Mouse (Mus musculus): Measurements from ENCODE around the gene Ctcfl. TPM values are rescaled to one million over a fixed set of nuclear protein-coding genes. Genes with fewer than 3 reads are reported as not detected.

Gene Ctcfl
- polyA plus RNA-seq, 1 experiment = not detected

GRCm38 (mm10) chr2:173053846-173054245 lies 65.5 kb downstream of the Ctcfl start:
- H3K4me1 ChIP-seq (ENCODE audit: control insufficient read depth, insufficient read depth, low read length) = no peaks in the 10 kb centered on the region
- no peak overlapping the region for H3K4me3 ChIP-seq (ENCODE audit: insufficient read depth, low read length)
- TF ChIP-seq CTCF (IDR thresholded peaks at IDR 0.05; ENCODE audit: extremely low read depth, insufficient read depth, low read length) (no peak), POLR2A (IDR thresholded peaks at IDR 0.05; ENCODE audit: extremely low read depth, insufficient read depth, low read length) (no peak)
- no peak overlapping the region for H3K27ac ChIP-seq (ENCODE audit: insufficient read depth, low read length)

GRCm38 (mm10) chr2:173052881-173053280 lies 66.4 kb downstream of the Ctcfl start:
- no peak overlapping the region for H3K27ac ChIP-seq (ENCODE audit: insufficient read depth, low read length)
- TF ChIP-seq CTCF (IDR thresholded peaks at IDR 0.05; ENCODE audit: extremely low read depth, insufficient read depth, low read length) = no peak
- no peak for TF ChIP-seq POLR2A (IDR thresholded peaks at IDR 0.05; ENCODE audit: extremely low read depth, insufficient read depth, low read length)
- H3K4me3 ChIP-seq (ENCODE audit: insufficient read depth, low read length) = no peak overlapping the region
- no peaks in the 10 kb centered on the region for H3K4me1 ChIP-seq (ENCODE audit: control insufficient read depth, insufficient read depth, low read length)

- TF ChIP-seq CTCF (IDR thresholded peaks at IDR 0.05; ENCODE audit: extremely low read depth, insufficient read depth, low read length) (no peak), POLR2A (IDR thresholded peaks at IDR 0.05; ENCODE audit: extremely low read depth, insufficient read depth, low read length) (no peak)
These were observed 68.5 kb downstream of the Ctcfl start for GRCm38 (mm10) chr2:173050604-173051382.

GRCm38 (mm10) chr2:173049817-173050216 lies 69.5 kb downstream of the Ctcfl start:
- no peaks in the 10 kb centered on the region for H3K4me1 ChIP-seq (ENCODE audit: control insufficient read depth, insufficient read depth, low read length)
- H3K27ac ChIP-seq (ENCODE audit: insufficient read depth, low read length) = no peak overlapping the region
- no peak overlapping the region for H3K4me3 ChIP-seq (ENCODE audit: insufficient read depth, low read length)
- TF ChIP-seq CTCF (IDR thresholded peaks at IDR 0.05; ENCODE audit: extremely low read depth, insufficient read depth, low read length) (no peak), POLR2A (IDR thresholded peaks at IDR 0.05; ENCODE audit: extremely low read depth, insufficient read depth, low read length) (no peak)

More at GRCm38 (mm10) chr2:173050604-173051382, 68.5 kb downstream of the Ctcfl start:
- no peak overlapping the region for H3K4me3 ChIP-seq (ENCODE audit: insufficient read depth, low read length)
- no peaks in the 10 kb centered on the region for H3K4me1 ChIP-seq (ENCODE audit: control insufficient read depth, insufficient read depth, low read length)
- H3K27ac ChIP-seq (ENCODE audit: insufficient read depth, low read length) = no peak overlapping the region

GRCm38 (mm10) chr2:173049231-173049630 lies 70.1 kb downstream of the Ctcfl start:
- Histone ChIP-seq H3K4me1 (ENCODE audit: control insufficient read depth, insufficient read depth, low read length) (no peaks in the 10 kb centered on the region), H3K4me3 (ENCODE audit: insufficient read depth, low read length) (no peak overlapping the region), H3K27ac (ENCODE audit: insufficient read depth, low read length) (no peak overlapping the region)
- no peak for TF ChIP-seq POLR2A (IDR thresholded peaks at IDR 0.05; ENCODE audit: extremely low read depth, insufficient read depth, low read length)
- no peak for TF ChIP-seq CTCF (IDR thresholded peaks at IDR 0.05; ENCODE audit: extremely low read depth, insufficient read depth, low read length)

- TF ChIP-seq POLR2A (IDR thresholded peaks at IDR 0.05; ENCODE audit: extremely low read depth, insufficient read depth, low read length) = no peak
- no peak for TF ChIP-seq CTCF (IDR thresholded peaks at IDR 0.05; ENCODE audit: extremely low read depth, insufficient read depth, low read length)
- Histone ChIP-seq H3K4me3 (ENCODE audit: insufficient read depth, low read length) (no peak overlapping the region), H3K27ac (ENCODE audit: insufficient read depth, low read length) (no peak overlapping the region), H3K4me1 (ENCODE audit: control insufficient read depth, insufficient read depth, low read length) (no peaks in the 10 kb centered on the region)
These were observed 71.1 kb downstream of the Ctcfl start for GRCm38 (mm10) chr2:173048041-173048745.

- H3K4me1 ChIP-seq (ENCODE audit: control insufficient read depth, insufficient read depth, low read length) = no peaks in the 10 kb centered on the region
- TF ChIP-seq POLR2A (IDR thresholded peaks at IDR 0.05; ENCODE audit: extremely low read depth, insufficient read depth, low read length) = no peak
- TF ChIP-seq CTCF (IDR thresholded peaks at IDR 0.05; ENCODE audit: extremely low read depth, insufficient read depth, low read length) = no peak
- H3K27ac ChIP-seq (ENCODE audit: insufficient read depth, low read length) = no peak overlapping the region
- H3K4me3 ChIP-seq (ENCODE audit: insufficient read depth, low read length) = no peak overlapping the region
These were observed 71.9 kb downstream of the Ctcfl start for GRCm38 (mm10) chr2:173047471-173047870.

GRCm38 (mm10) chr2:173046582-173047297 lies 72.6 kb downstream of the Ctcfl start:
- Histone ChIP-seq H3K27ac (ENCODE audit: insufficient read depth, low read length) (no peak overlapping the region), H3K4me3 (ENCODE audit: insufficient read depth, low read length) (no peak overlapping the region), H3K4me1 (ENCODE audit: control insufficient read depth, insufficient read depth, low read length) (no peaks in the 10 kb centered on the region)
- no peak for TF ChIP-seq CTCF (IDR thresholded peaks at IDR 0.05; ENCODE audit: extremely low read depth, insufficient read depth, low read length)
- TF ChIP-seq POLR2A (IDR thresholded peaks at IDR 0.05; ENCODE audit: extremely low read depth, insufficient read depth, low read length) = no peak

- no peak for TF ChIP-seq POLR2A (IDR thresholded peaks at IDR 0.05; ENCODE audit: extremely low read depth, insufficient read depth, low read length)
- no peak for TF ChIP-seq CTCF (IDR thresholded peaks at IDR 0.05; ENCODE audit: extremely low read depth, insufficient read depth, low read length)
- Histone ChIP-seq H3K27ac (ENCODE audit: insufficient read depth, low read length) (no peak overlapping the region), H3K4me3 (ENCODE audit: insufficient read depth, low read length) (no peak overlapping the region), H3K4me1 (ENCODE audit: control insufficient read depth, insufficient read depth, low read length) (no peaks in the 10 kb centered on the region)
These were observed 74.9 kb downstream of the Ctcfl start for GRCm38 (mm10) chr2:173044198-173044970.

Other genes starting within 250 kb of the Ctcfl start
- 8.1 and 9.4 TPM in 2 replicates for gene Bmp7, start 179.2 kb downstream of the Ctcfl start, polyA plus RNA-seq (2012; rRNA removed)
- gene Spo11, start 141.8 kb downstream of the Ctcfl start, polyA plus RNA-seq (2012; rRNA removed) = 0.36 and 0.67 TPM in 2 replicates
- 68.4 and 79.6 TPM in 2 replicates for gene Rae1, start 119.4 kb downstream of the Ctcfl start, polyA plus RNA-seq (2012; rRNA removed)
- gene Rbm38, start 99.0 kb downstream of the Ctcfl start, polyA plus RNA-seq (2012; rRNA removed) = 5.2 and 5.9 TPM in 2 replicates
- 0.04 TPM in 1 of 2 replicates, not detected in the other for gene Pck1, start 33.5 kb upstream of the Ctcfl start, polyA plus RNA-seq (2012; rRNA removed)
- gene Zbp1, start 99.4 kb upstream of the Ctcfl start, polyA plus RNA-seq (2012; rRNA removed) = 0.55 and 1.0 TPM in 2 replicates
- 39.8 and 42.3 TPM in 2 replicates for gene Pmepa1, start 157.0 kb upstream of the Ctcfl start, polyA plus RNA-seq (2012; rRNA removed)

All from cortical plate, adult 2 months (tissue).